Mouse (Mus musculus) lung, embryonic 15.5 days (tissue): ENCODE measurements around the gene Disc1. TPM values are rescaled to one million over a fixed set of nuclear protein-coding genes. Genes with fewer than 3 reads are reported as not detected.
A peak's percentile ranks its signal among the peaks of the same experiment; 100 is the strongest.

Source experiments
- ATAC-seq: fragments of 200-750 bp; cut with Nextera tagmentation; 2 replicates; pipeline ENCODE4 v1.8.0; 2017; ENCODE audit warnings: moderate number of reproducible peaks, borderline replicate concordance; ENCODE audit not compliant: low FRiP score, low TSS enrichment; ENCODE audit errors: extremely low read depth
- H3K27ac ChIP-seq: fragments of 300-500 bp; sonication (generic); 2 replicates; pipeline ENCODE4 v1.5.1; 2015; ENCODE audit warnings: moderate library complexity, mild to moderate bottlenecking, inconsistent platforms
- H3K27me3 ChIP-seq: fragments of 300-500 bp; sonication (generic); 2 replicates; pipeline ENCODE4 v1.6.1; 2015; ENCODE audit warnings: inconsistent platforms
- H3K36me3 ChIP-seq: fragments of 300-500 bp; sonication (generic); 2 replicates; pipeline ENCODE4 v1.6.1; 2015; ENCODE audit warnings: inconsistent platforms
- H3K4me1 ChIP-seq: fragments of 300-500 bp; sonication (generic); 2 replicates; pipeline ENCODE4 v1.6.1; 2015; ENCODE audit warnings: inconsistent platforms
- H3K4me2 ChIP-seq: fragments of 300-500 bp; sonication (generic); 2 replicates; pipeline ENCODE4 v1.6.1; 2015; ENCODE audit warnings: inconsistent platforms, mild to moderate bottlenecking, moderate library complexity
- H3K4me3 ChIP-seq: fragments of 300-500 bp; sonication (generic); 2 replicates; pipeline ENCODE4 v1.5.1; 2015; ENCODE audit warnings: mild to moderate bottlenecking, inconsistent platforms
- H3K9ac ChIP-seq: fragments of 300-500 bp; sonication (generic); 2 replicates; pipeline ENCODE4 v1.6.1; 2015; ENCODE audit warnings: inconsistent platforms
- H3K9me3 ChIP-seq: fragments of 300-500 bp; sonication (generic); 2 replicates; pipeline ENCODE4 v1.6.1; 2016; ENCODE audit warnings: inconsistent platforms
- WGBS: fragments of 180-500 bp; shearing (Covaris S2); methylation state at CpG from one replicate; pipeline ENCODE4 v1.1.7; 2015; 5-methylcytosine and 5-hydroxymethylcytosine counted together
- polyA plus RNA-seq: library from polyadenylated mRNA; unstranded; fragments of >200 nt; fragmentation: Nextera tagmentation; extraction: Ambion mirVana; gene quantifications from 2 replicates; pipeline ENCODE4 v1.2.1, GENCODE M21; 2015

The Disc1 gene
- polyA plus RNA-seq, 1 experiment from 2014 or later, result 3.0 TPM

DNA sequence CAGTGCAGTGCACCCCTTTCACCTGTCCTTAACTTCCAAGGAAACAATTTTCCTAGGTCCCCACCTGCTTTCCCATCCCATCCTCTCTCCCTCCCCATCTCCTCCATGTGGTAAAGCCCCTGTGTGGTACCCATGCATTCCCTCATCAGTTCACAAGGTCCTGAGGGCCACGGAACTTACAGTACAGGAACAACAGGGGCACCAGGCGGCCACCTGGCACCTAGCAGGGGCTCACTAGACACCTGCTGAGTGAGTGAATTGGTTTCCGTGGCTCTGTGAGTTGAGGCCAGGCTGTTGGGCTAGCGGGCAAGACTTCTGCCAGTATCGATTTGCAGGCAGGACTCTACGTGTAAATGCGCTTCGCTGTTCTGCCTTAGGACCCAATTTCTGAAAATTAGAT lies 152.4 kb downstream of the Disc1 start:
- no peak for ATAC-seq
- H3K4me2 ChIP-seq, result no peak overlapping the region

GRCm38 (mm10) chr8:125206962-125207361 lies 153.0 kb downstream of the Disc1 start:
- no peaks in the 10 kb centered on the region for H3K9me3 ChIP-seq
- no peak overlapping the region for H3K4me2 ChIP-seq
- H3K36me3 ChIP-seq, result no peaks in the 10 kb centered on the region
- 72% methylated on average over 3 of the region's 3 CpGs for WGBS
- ATAC-seq, result no peak
- no peak overlapping the region for H3K9ac ChIP-seq
- H3K27me3 ChIP-seq, result no peaks in the 10 kb centered on the region
- no peak overlapping the region for H3K27ac ChIP-seq
- no peaks in the 10 kb centered on the region; the same call in 1 of the 2 replicates for H3K4me1 ChIP-seq
- H3K4me3 ChIP-seq, result no peak overlapping the region

More for the DNA sequence above, 152.4 kb downstream of the Disc1 start:
- Histone ChIP-seq H3K36me3 (no peaks in the 10 kb centered on the region), H3K27ac (no peak overlapping the region), H3K4me3 (no peak overlapping the region), H3K27me3 (no peaks in the 10 kb centered on the region), H3K4me1 (peaks cover 4% of the 10 kb centered on the region), H3K9ac (no peak overlapping the region), H3K9me3 (no peaks in the 10 kb centered on the region)
- 78% methylated on average over 8 of the region's 8 CpGs for WGBS

DNA sequence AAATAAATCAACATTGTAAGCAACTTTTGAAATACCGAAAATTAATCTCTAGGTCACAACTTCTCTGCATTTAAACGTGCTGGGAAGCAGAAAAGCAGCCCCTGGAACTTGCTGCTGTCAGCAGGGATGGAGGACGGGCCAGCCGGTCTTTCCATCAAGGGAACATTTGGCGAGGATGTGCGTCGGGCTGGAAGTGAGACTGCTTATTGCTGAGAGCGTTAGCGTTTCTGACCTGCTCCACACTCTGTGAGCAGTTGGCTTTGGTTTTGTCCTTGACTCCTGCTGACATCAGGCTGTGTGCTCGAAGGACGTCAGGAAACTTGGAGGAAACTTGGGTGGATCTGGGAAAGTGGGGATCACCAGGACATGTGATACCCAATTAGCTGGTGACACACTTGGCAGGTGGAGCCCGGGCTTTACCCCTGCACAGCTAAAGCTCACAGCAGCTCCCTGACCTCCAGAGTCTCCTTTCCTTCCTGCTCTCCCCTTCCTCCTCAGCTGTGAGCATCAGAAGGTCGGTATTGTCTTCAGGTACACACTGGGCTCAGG lies 158.7 kb downstream of the Disc1 start:
- no peak for ATAC-seq
- no peaks in the 10 kb centered on the region for H3K4me1 ChIP-seq
- H3K36me3 ChIP-seq, result no peaks in the 10 kb centered on the region
- H3K9me3 ChIP-seq, result no peaks in the 10 kb centered on the region
- H3K27ac ChIP-seq, result no peak overlapping the region
- 54% methylated on average over 13 of the region's 13 CpGs for WGBS
- H3K4me2 ChIP-seq, result no peak overlapping the region
- H3K27me3 ChIP-seq, result no peaks in the 10 kb centered on the region
- no peak overlapping the region for H3K4me3 ChIP-seq
- no peak overlapping the region for H3K9ac ChIP-seq

- no peaks in the 10 kb centered on the region for H3K36me3 ChIP-seq
- H3K27ac ChIP-seq, result no peak overlapping the region
- WGBS, result 52% methylated on average over 12 of the region's 12 CpGs
- no peak overlapping the region for H3K4me2 ChIP-seq
- no peaks in the 10 kb centered on the region for H3K27me3 ChIP-seq
- H3K4me1 ChIP-seq, result peaks cover 8% of the 10 kb centered on the region
- no peaks in the 10 kb centered on the region for H3K9me3 ChIP-seq
- H3K4me3 ChIP-seq, result no peak overlapping the region
- ATAC-seq, result no peak
- H3K9ac ChIP-seq, result no peak overlapping the region
Observed at GRCm38 (mm10) chr8:125217902-125218581, 164.0 kb downstream of the Disc1 start.

DNA sequence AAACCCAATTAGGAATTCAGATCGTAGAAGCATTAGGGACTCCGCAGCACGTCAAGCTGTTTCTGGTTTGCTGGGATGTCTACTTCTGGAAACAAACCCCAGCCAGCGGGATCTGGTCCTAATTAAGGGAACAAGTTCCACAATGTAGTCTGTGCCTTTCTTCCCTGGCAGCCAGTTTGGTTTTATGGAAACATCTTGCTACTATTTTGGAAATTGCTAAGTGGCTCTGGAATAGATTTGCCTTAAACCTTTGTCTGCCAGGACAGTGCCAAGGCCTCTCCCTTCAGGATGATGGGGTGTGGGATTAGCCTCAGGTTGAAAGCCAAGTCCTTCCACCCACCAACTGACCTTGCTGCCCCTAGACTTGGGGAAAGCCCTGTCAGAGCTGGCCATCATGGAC lies 164.7 kb downstream of the Disc1 start:
- Histone ChIP-seq H3K4me1 (peaks cover 14% of the 10 kb centered on the region), H3K27me3 (no peaks in the 10 kb centered on the region), H3K9me3 (no peaks in the 10 kb centered on the region), H3K4me2 (no peak overlapping the region), H3K4me3 (no peak overlapping the region), H3K27ac (no peak overlapping the region), H3K36me3 (no peaks in the 10 kb centered on the region), H3K9ac (no peak overlapping the region)
- ATAC-seq, result no peak
- 69% methylated on average over 4 of the region's 4 CpGs for WGBS

DNA sequence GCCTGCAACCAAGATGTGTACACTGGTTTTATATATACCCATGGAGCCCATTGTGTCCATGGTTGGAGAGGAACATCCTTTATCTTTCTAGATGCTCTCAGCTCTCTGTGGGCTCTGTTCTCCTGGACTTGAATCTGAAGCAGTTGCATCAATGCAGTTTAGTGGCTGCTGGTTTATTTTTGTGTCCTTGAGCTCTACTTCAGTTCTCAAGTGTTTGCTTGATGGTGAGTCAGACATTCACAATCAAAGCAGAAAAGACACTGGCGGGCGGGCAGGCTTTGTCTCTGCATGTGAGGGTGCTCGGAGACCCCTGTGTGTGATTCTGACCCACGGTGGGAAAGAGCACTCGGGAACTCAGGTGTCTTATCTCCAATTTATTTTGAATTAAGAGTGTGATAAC lies 166.6 kb downstream of the Disc1 start:
- no peak for ATAC-seq
- peaks cover 30% of the 10 kb centered on the region for H3K4me1 ChIP-seq
- no peak overlapping the region for H3K27ac ChIP-seq
- WGBS, result 49% methylated on average over 5 of the region's 5 CpGs
- no peaks in the 10 kb centered on the region for H3K27me3 ChIP-seq
- H3K9ac ChIP-seq, result no peak overlapping the region
- H3K9me3 ChIP-seq, result no peaks in the 10 kb centered on the region
- no peak overlapping the region for H3K4me2 ChIP-seq
- no peaks in the 10 kb centered on the region for H3K36me3 ChIP-seq
- no peak overlapping the region for H3K4me3 ChIP-seq

GRCm38 (mm10) chr8:125221062-125221461 lies 167.1 kb downstream of the Disc1 start:
- ATAC-seq, result no peak
- Histone ChIP-seq H3K4me3 (no peak overlapping the region), H3K9ac (no peak overlapping the region), H3K4me1 (peaks cover 30% of the 10 kb centered on the region), H3K27me3 (no peaks in the 10 kb centered on the region), H3K27ac (no peak overlapping the region), H3K9me3 (no peaks in the 10 kb centered on the region), H3K4me2 (no peak overlapping the region), H3K36me3 (no peaks in the 10 kb centered on the region)
- 67% methylated on average over 4 of the region's 4 CpGs for WGBS

- no peak for ATAC-seq
Observed at GRCm38 (mm10) chr8:125223031-125223753, 169.2 kb downstream of the Disc1 start.

DNA sequence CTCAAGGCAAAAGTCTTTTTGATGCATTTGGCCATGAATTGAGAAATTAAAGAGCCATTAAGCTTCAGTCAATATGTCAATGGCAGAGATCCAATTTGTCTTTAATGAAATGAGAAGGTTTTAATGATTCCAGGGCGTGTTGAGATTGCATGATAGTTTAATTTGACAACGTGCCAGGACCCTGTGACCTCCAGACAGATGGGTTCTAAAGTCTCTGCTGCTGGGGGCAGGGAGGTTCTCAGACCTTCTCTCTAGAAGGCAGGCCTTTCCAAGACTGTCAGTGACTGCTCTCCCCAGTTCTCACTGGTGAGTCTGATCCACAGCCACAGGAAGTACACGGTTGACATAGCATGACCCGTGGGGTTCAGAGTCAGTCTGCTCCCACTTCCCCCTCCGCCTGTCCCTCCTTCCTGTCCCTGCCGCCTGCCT lies 170.3 kb downstream of the Disc1 start:
- H3K4me3 ChIP-seq, result no peak overlapping the region
- H3K9ac ChIP-seq, result no peak overlapping the region
- no peaks in the 10 kb centered on the region for H3K36me3 ChIP-seq
- WGBS, result 48% methylated on average over 6 of the region's 6 CpGs
- no peaks in the 10 kb centered on the region for H3K9me3 ChIP-seq
- no peak overlapping the region for H3K4me2 ChIP-seq
- H3K27me3 ChIP-seq, result no peaks in the 10 kb centered on the region
- H3K27ac ChIP-seq, result peak overlapping the region; percentile 35; the same call in 1 of the 2 replicates
- H3K4me1 ChIP-seq, result peaks cover 48% of the 10 kb centered on the region
- ATAC-seq, result 0 out of 2 replicates have a peak, but pooled peaks have one; percentile 9

More at GRCm38 (mm10) chr8:125223031-125223753, 169.2 kb downstream of the Disc1 start:
- H3K9ac ChIP-seq, result no peak overlapping the region
- no peak overlapping the region for H3K4me2 ChIP-seq
- no peak overlapping the region for H3K4me3 ChIP-seq
- peak overlapping the region; percentile 35 for H3K27ac ChIP-seq
- WGBS, result 41% methylated on average over 10 of the region's 10 CpGs
- no peaks in the 10 kb centered on the region for H3K27me3 ChIP-seq
- no peaks in the 10 kb centered on the region for H3K9me3 ChIP-seq
- H3K36me3 ChIP-seq, result no peaks in the 10 kb centered on the region
- H3K4me1 ChIP-seq, result peaks cover 48% of the 10 kb centered on the region

DNA sequence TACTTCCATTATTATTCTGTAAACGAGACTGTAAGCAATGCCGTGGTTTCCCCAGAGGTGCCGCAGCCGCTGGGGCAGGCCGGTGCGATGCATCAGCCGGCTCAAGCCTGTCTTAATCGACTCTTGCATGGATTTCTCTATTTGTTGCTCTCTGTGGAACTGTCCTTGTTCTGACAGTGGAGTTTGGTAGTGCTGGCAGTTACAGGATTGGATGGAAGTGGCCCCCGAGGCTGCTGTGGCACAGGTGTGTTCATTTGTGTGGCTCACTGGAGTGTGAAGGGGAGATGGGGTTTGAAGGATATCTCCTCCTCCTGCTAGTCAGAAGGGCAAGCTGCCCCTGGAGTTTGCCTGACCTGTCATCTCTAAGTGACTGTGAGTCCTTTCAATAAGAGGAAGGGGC lies 171.3 kb downstream of the Disc1 start:
- Histone ChIP-seq H3K36me3 (no peaks in the 10 kb centered on the region), H3K27me3 (no peaks in the 10 kb centered on the region), H3K9me3 (no peaks in the 10 kb centered on the region), H3K4me2 (no peak overlapping the region), H3K9ac (no peak overlapping the region), H3K27ac (no peak overlapping the region), H3K4me3 (no peak overlapping the region), H3K4me1 (peaks cover 48% of the 10 kb centered on the region)
- no peak for ATAC-seq
- WGBS, result 82% methylated on average over 9 of the region's 9 CpGs

GRCm38 (mm10) chr8:125226989-125227624 lies 173.1 kb downstream of the Disc1 start:
- Histone ChIP-seq H3K4me1 (peaks cover 48% of the 10 kb centered on the region), H3K36me3 (no peaks in the 10 kb centered on the region), H3K27ac (peak overlapping the region; percentile 21), H3K27me3 (no peaks in the 10 kb centered on the region), H3K9ac (no peak overlapping the region), H3K4me3 (no peak overlapping the region), H3K4me2 (peak overlapping the region; percentile 4; the same call in 1 of the 2 replicates), H3K9me3 (no peaks in the 10 kb centered on the region)
- WGBS, result 22% methylated on average over 14 of the region's 14 CpGs
- ATAC-seq, result peak; percentile 78; the same call in 1 of the 2 replicates
